Mouse (Mus musculus) stomach, embryonic 16.5 days (tissue): ENCODE measurements around the gene Tmem235. TPM values are rescaled to one million over a fixed set of nuclear protein-coding genes. Genes with fewer than 3 reads are reported as not detected.
"Not testable (repeated sequence)": the region's sequence is repeated elsewhere in the genome, so short reads cannot be mapped to it uniquely, and the experiment has no call there.

Experiments used
- ATAC-seq: fragments of 200-750 bp; cut with Nextera tagmentation; 2 replicates; pipeline ENCODE4 v1.8.0; 2017; ENCODE audit warnings: moderate number of reproducible peaks, moderate TSS enrichment; ENCODE audit not compliant: insufficient read depth, low FRiP score
- H3K27ac ChIP-seq: fragments of 300-500 bp; sonication (generic); 2 replicates; pipeline ENCODE4 v1.5.1; 2014; ENCODE audit warnings: low read length
- H3K27me3 ChIP-seq: fragments of 300-500 bp; sonication (generic); 2 replicates; pipeline ENCODE4 v1.6.1; 2014; ENCODE audit warnings: low read length, control low read depth, mixed read lengths; ENCODE audit not compliant: control insufficient read depth, insufficient read depth
- H3K36me3 ChIP-seq: fragments of 300-500 bp; sonication (generic); 2 replicates; pipeline ENCODE4 v1.6.1; 2014; ENCODE audit warnings: low read length; ENCODE audit not compliant: control insufficient read depth, insufficient read depth
- H3K4me1 ChIP-seq: fragments of 300-500 bp; sonication (generic); 2 replicates; pipeline ENCODE4 v1.6.1; 2014; ENCODE audit warnings: low read length, control low read depth, mixed read lengths; ENCODE audit not compliant: control insufficient read depth, insufficient read depth
- H3K4me2 ChIP-seq: fragments of 300-500 bp; sonication (generic); 2 replicates; pipeline ENCODE4 v1.6.1; 2014; ENCODE audit warnings: low read depth, low read length, mixed read lengths
- H3K4me3 ChIP-seq: fragments of 300-500 bp; sonication (generic); replicated peaks from 2 replicates; pipeline ENCODE4 v1.5.1; 2014; ENCODE audit warnings: mild to moderate bottlenecking, low read length
- H3K9ac ChIP-seq: fragments of 300-500 bp; sonication (generic); 2 replicates; pipeline ENCODE4 v1.6.1; 2014; ENCODE audit warnings: low read length
- H3K9me3 ChIP-seq: fragments of 300-500 bp; sonication (generic); replicated peaks from 2 replicates; pipeline ENCODE4 v1.6.1; 2016; ENCODE audit warnings: low read length, control low read depth; ENCODE audit not compliant: control insufficient read depth
- WGBS: fragments of 180-500 bp; shearing (Covaris S2); extraction: QIAGEN DNeasy Blood & Tissue Kit; methylation state at CpG from one replicate; pipeline ENCODE4 v1.1.7; 2014; 5-methylcytosine and 5-hydroxymethylcytosine counted together
- polyA plus RNA-seq: library from polyadenylated mRNA; unstranded; fragments of >200 nt; fragmentation: Nextera tagmentation; extraction: Ambion mirVana; gene quantifications from 2 replicates; pipeline ENCODE4 v1.2.1, GENCODE M21; 2015

Gene Tmem235
- not detected in 2 replicates for polyA plus RNA-seq

DNA sequence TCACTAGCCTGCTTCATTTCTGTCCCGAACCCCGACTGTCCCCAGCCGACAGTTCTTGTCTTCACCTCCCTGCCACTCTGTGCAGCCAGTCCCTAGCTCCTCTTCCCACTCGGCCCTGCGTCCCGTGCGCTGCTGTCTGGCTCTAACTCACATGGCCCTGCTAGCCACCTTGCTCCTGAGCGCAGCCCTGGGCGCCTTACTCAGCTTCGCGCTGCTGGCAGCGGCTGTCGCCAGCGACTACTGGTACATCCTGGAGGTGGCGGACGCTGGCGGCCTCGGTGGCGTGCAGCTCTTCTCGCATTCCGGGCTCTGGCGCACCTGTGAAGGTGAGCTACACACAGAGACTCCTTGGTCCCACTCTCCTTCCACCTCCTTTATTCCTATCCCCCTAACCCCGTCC lies at the start of gene Tmem235:
Gene Tmem235 (plus strand): TSS at position 152 of the 400 bp plus-strand sequence.
- no peak within 1 kb of the TSS for H3K27ac ChIP-seq
- peaks cover 18% of the 10 kb centered on the region for H3K27me3 ChIP-seq
- H3K9ac ChIP-seq = 0 out of 2 replicates have a peak within 1 kb of the TSS, but pooled peaks have one; percentile 14
- no peaks in the 10 kb centered on the region for H3K9me3 ChIP-seq
- peaks cover 7% of the 10 kb centered on the region; the same call in 1 of the 2 replicates for H3K4me1 ChIP-seq
- H3K36me3 ChIP-seq = peaks cover 15% of the 10 kb centered on the region
- no peak within 1 kb of the TSS for H3K4me3 ChIP-seq
- no peak within 1 kb of the TSS for H3K4me2 ChIP-seq
- ATAC-seq = no peak
- 6% methylated on average over 23 of the region's 23 CpGs for WGBS

DNA sequence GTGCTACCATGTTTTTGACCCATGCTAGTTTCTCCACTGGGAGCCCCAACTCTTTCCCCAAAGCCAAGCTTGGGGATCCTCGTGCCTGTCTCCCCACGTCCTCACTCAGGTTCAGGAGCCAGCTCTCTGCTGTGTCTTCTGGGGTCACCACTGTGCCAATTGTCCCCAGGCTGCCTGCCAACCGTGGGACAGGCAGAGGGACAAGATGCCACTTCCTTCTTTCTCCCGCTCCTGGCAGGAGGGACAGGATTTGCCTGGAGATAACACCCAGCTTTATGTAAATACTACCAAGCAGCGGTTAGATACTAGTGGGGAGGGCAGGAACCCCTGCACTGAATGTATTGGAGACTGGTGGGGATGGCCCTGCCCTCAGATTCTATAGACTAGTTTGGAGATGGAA lies 46.7 kb upstream of the Tmem235 start:
- Histone ChIP-seq H3K27ac (no peak overlapping the region), H3K9me3 (no peaks in the 10 kb centered on the region), H3K27me3 (no peaks in the 10 kb centered on the region), H3K4me1 (peaks cover 14% of the 10 kb centered on the region), H3K4me2 (no peak overlapping the region), H3K9ac (no peak overlapping the region), H3K4me3 (no peak overlapping the region), H3K36me3 (peaks cover 14% of the 10 kb centered on the region; the same call in 1 of the 2 replicates)
- no peak for ATAC-seq
- WGBS = 56% methylated on average over 5 of the region's 5 CpGs

DNA sequence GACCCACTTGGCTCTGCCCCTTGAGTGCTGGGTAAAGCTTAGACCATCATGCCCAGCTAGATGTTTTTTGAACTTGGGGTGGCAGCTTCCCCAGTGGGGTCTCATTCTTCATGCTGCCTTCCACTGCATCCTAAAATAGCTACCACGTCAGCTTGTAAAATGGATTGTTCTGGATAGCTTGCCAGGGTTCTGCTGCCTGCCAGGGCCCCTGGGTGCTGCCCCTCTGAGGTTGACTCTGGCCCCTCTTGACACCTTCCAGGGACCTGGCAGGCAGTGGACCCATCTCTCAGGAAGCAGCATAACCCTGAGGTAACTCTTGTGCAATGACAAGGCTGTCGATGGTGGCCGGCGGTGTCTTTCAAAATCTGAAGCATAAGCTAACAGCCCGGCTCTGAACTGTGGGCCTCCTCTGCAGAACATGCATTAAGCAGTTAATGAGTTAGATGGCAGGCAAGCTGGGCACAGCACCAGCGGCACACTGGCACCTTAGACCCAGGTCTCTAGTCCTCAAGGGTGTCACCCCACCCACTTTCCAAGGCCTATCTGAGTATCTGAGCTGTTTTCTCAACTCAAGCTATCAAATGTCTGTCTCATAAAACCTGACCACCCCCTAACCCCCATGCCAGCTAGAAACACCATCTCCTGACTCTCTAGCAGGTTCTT lies 45.7 kb upstream of the Tmem235 start:
- H3K4me3 ChIP-seq = no peak overlapping the region
- no peak for ATAC-seq
- no peak overlapping the region for H3K9ac ChIP-seq
- no peak overlapping the region for H3K4me2 ChIP-seq
- no peaks in the 10 kb centered on the region for H3K9me3 ChIP-seq
- 81% methylated on average over 6 of the region's 6 CpGs for WGBS
- peaks cover 10% of the 10 kb centered on the region for H3K4me1 ChIP-seq
- H3K36me3 ChIP-seq = peaks cover 14% of the 10 kb centered on the region; the same call in 1 of the 2 replicates
- H3K27ac ChIP-seq = no peak overlapping the region
- no peaks in the 10 kb centered on the region for H3K27me3 ChIP-seq

DNA sequence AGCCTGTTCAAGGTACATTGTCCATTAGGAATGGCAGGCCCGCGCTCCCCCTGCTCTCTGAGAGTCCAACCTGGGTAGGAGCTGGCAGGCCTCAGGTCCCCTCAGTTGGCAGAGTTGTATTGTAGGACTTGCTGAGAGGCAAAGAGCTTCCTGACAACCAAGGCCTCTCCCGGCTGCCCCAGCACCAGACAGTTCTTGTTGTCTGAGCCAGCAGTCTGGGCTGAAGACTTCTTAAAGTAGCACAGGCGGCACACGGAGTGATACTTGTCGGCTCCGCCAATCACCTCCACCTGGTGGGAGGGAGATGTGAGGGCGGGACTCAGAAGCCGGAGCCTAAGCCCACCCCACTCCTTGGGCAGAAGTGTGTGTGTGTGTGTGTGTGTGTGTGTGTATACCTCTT lies 44.7 kb upstream of the Tmem235 start:
- H3K27ac ChIP-seq, H3K9me3 ChIP-seq, H3K27me3 ChIP-seq, H3K4me1 ChIP-seq, ATAC-seq, H3K4me3 ChIP-seq, H3K9ac ChIP-seq, H3K4me2 ChIP-seq: not testable (repeated sequence)
- H3K36me3 ChIP-seq = peaks cover 14% of the 10 kb centered on the region; the same call in 1 of the 2 replicates
- WGBS = 71% methylated on average over 9 of the region's 9 CpGs

DNA sequence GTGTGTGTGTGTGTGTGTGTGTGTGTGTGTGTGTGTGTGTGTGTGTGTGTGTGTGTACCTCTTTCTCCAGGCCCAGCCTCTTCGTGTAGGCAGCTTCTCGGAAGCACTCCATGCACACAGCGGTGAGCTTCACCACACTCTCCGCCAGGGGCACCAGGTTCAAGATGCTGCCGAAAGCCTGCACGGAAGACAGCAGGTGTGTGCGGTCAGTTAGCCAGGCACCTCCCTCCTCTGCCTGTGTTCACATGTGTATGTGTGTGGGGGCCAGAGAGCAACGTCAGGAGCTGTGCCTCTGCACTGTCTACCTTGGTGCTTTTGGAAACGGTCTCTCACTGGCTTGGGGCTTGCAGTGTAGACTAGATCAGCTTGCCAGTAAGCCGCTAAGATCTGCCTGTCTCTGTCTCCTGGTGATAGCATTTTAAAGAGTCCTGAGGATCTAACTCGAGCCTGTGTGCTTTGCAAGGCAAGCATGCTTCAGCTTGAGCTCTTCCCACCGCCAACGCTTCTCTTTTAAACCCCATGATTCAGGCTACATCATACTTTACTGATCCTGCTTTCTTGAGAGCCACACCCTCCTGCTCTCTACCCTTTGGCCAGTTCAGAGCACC lies 44.1 kb upstream of the Tmem235 start:
- ATAC-seq = no peak
- H3K9me3 ChIP-seq = no peaks in the 10 kb centered on the region
- no peaks in the 10 kb centered on the region for H3K27me3 ChIP-seq
- 85% methylated on average over 13 of the region's 13 CpGs for WGBS
- H3K36me3 ChIP-seq = peaks cover 14% of the 10 kb centered on the region; the same call in 1 of the 2 replicates
- peaks cover under 1% of the 10 kb centered on the region; the same call in 1 of the 2 replicates for H3K4me1 ChIP-seq
- H3K4me2 ChIP-seq = no peak overlapping the region
- no peak overlapping the region for H3K4me3 ChIP-seq
- H3K27ac ChIP-seq = no peak overlapping the region
- no peak overlapping the region for H3K9ac ChIP-seq

DNA sequence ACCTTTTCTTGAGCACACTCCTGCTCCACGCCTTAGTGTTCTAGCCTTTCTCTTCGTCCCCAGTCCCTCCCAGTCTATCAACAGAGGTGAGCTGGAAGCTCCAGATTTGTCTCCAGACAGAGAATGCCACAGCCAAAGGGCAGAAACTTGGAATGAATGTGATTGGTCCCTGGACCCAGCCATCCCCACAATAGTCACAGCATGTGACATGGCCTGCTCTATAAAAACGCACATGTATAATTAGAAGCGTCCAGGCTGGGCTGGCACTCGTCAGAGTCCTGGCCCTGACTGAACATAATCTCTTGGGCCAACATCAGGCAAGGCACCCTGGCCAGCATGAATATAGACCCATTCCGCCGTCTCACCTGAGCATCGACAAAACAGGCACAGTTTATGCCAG lies 41.5 kb upstream of the Tmem235 start:
- WGBS = 84% methylated on average over 8 of the region's 8 CpGs
- H3K4me3 ChIP-seq = no peak overlapping the region
- no peak overlapping the region for H3K27ac ChIP-seq
- H3K4me1 ChIP-seq = peaks cover 17% of the 10 kb centered on the region
- no peak overlapping the region for H3K4me2 ChIP-seq
- no peaks in the 10 kb centered on the region for H3K27me3 ChIP-seq
- no peak overlapping the region for H3K9ac ChIP-seq
- no peak for ATAC-seq
- H3K9me3 ChIP-seq = no peaks in the 10 kb centered on the region
- 0 out of 2 replicates have a peak, but pooled peaks cover 5% of the 10 kb centered on the region for H3K36me3 ChIP-seq

DNA sequence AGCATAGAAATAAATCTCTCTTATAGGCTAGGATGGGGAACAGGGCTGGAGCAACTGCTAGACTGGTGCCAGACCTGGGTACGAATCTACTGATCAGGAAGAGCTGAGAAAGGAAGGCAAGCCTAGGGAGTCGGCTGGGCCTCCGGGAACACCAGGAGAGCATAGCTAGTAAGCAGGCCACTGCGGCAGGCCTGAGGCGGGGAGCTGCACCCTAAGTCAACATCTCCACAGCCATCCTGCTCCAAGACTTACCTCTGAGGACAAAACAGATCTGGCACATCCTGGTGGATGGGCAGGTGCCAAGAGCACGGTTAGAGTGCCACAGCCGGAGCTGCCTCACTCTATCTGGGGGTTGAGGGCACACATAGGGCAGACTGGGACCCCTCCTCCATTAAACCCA lies 40.4 kb upstream of the Tmem235 start:
- H3K4me3 ChIP-seq = no peak overlapping the region
- H3K9ac ChIP-seq = no peak overlapping the region
- ATAC-seq = no peak
- H3K9me3 ChIP-seq = no peaks in the 10 kb centered on the region
- no peak overlapping the region for H3K4me2 ChIP-seq
- H3K4me1 ChIP-seq = peaks cover 25% of the 10 kb centered on the region
- H3K36me3 ChIP-seq = 0 out of 2 replicates have a peak, but pooled peaks cover 5% of the 10 kb centered on the region
- 79% methylated on average over 7 of the region's 7 CpGs for WGBS
- H3K27ac ChIP-seq = no peak overlapping the region
- H3K27me3 ChIP-seq = no peaks in the 10 kb centered on the region

DNA sequence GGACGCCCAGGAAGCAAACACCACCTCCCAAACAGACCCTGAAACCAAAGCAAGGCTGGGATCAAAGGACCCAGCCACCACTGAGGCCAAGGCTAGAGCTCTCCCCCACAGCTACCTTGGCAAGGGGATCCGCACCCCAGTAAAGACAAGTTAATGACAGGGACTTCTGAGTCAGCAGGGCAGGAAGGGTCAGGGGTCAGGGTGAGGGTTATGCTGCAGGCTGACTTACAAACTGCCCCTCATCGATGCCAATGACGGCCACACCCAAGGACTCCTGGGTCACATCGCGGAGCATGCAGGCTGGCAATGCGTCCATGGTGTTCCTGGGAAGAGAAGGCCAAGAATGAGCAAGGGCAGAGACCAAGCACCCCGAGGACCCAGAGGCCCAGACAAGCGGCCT lies 38.7 kb upstream of the Tmem235 start:
- H3K4me1 ChIP-seq = peaks cover 35% of the 10 kb centered on the region
- 83% methylated on average over 9 of the region's 9 CpGs for WGBS
- H3K36me3 ChIP-seq = 0 out of 2 replicates have a peak, but pooled peaks cover 3% of the 10 kb centered on the region
- H3K9me3 ChIP-seq = no peaks in the 10 kb centered on the region
- no peak overlapping the region for H3K4me2 ChIP-seq
- no peak overlapping the region for H3K9ac ChIP-seq
- no peak overlapping the region for H3K4me3 ChIP-seq
- no peaks in the 10 kb centered on the region for H3K27me3 ChIP-seq
- no peak for ATAC-seq
- no peak overlapping the region for H3K27ac ChIP-seq

DNA sequence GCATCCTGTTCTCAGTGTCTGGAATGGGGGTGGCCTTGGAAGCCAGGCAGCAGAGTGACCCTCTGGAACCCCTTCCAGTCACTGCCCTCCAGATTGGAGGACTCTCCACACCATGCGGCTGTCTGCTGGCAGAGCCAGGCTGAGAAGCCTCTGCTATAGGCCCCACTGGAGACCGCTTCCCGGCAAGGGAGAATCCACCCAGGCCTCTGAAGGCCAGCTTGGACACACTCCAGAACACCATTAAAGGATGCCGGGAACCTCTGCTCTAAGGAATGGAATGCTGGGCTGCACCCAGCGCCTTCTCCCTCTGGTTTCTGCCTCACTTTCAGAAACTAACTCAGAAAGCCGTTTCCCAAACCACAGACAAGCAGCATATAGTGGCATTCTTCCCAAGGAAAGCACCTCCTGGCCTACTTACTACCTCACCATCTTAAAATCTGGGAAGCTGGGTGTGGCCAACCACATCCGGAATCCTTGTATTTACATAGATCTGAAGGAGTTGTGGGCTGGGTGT lies 37.8 kb upstream of the Tmem235 start:
- Histone ChIP-seq H3K27ac (peak overlapping the region; percentile 73), H3K27me3 (no peaks in the 10 kb centered on the region), H3K9ac (peak overlapping the region; percentile 22; the same call in 1 of the 2 replicates), H3K4me2 (peak overlapping the region; percentile 16; the same call in 1 of the 2 replicates), H3K4me3 (no peak overlapping the region), H3K4me1 (peaks cover 44% of the 10 kb centered on the region), H3K9me3 (no peaks in the 10 kb centered on the region), H3K36me3 (no peaks in the 10 kb centered on the region)
- WGBS = 37% methylated on average over 7 of the region's 7 CpGs
- ATAC-seq = peak; percentile 15; the same call in 1 of the 2 replicates
